Mouse (Mus musculus): ENCODE measurements around the gene N4bp1. TPM values are rescaled to one million over a fixed set of nuclear protein-coding genes. Genes with fewer than 3 reads are reported as not detected.

Gene N4bp1
- total RNA-seq, 2 experiments from 2014 or later = 15.8 to 21.9 TPM

GRCm38 (mm10) chr8:86897726-86898419, 12.8 kb upstream of the N4bp1 start:
- peak; percentile 64 for ATAC-seq (replicated peaks; ENCODE audit: poor library complexity)

GRCm38 (mm10) chr8:86895390-86895789, 10.3 kb upstream of the N4bp1 start:
- ATAC-seq (replicated peaks; ENCODE audit: poor library complexity) = no peak

- no peak for ATAC-seq (replicated peaks; ENCODE audit: poor library complexity)
Observed at GRCm38 (mm10) chr8:86894194-86894761, 9.2 kb upstream of the N4bp1 start.

- ATAC-seq (replicated peaks; ENCODE audit: poor library complexity) = no peak
Observed at GRCm38 (mm10) chr8:86893554-86893953, 8.5 kb upstream of the N4bp1 start.

GRCm38 (mm10) chr8:86891533-86891932, 6.5 kb upstream of the N4bp1 start:
- ATAC-seq (replicated peaks; ENCODE audit: poor library complexity) = 0 out of 2 replicates have a peak, but pooled peaks have one; percentile 6

GRCm38 (mm10) chr8:86888058-86888939, 3.2 kb upstream of the N4bp1 start:
- ATAC-seq (replicated peaks; ENCODE audit: poor library complexity) = peak; percentile 72

GRCm38 (mm10) chr8:86884067-86884466, 991 bp downstream of the N4bp1 start:
- ATAC-seq (replicated peaks; ENCODE audit: poor library complexity) = no peak

- no peak for ATAC-seq (replicated peaks; ENCODE audit: poor library complexity)
Observed at GRCm38 (mm10) chr8:86882568-86883478, 2.2 kb downstream of the N4bp1 start.

- no peak for ATAC-seq (replicated peaks; ENCODE audit: poor library complexity)
Observed at GRCm38 (mm10) chr8:86881951-86882350, 3.1 kb downstream of the N4bp1 start.

- no peak for ATAC-seq (replicated peaks; ENCODE audit: poor library complexity)
Observed at GRCm38 (mm10) chr8:86881068-86881609, 3.9 kb downstream of the N4bp1 start.

- no peak for ATAC-seq (replicated peaks; ENCODE audit: poor library complexity)
Observed at GRCm38 (mm10) chr8:86876831-86877230, 8.2 kb downstream of the N4bp1 start.

GRCm38 (mm10) chr8:86874055-86874454, 11.0 kb downstream of the N4bp1 start:
- peak; percentile 54 for ATAC-seq (replicated peaks; ENCODE audit: poor library complexity)

- peak; percentile 47 for ATAC-seq (replicated peaks; ENCODE audit: poor library complexity)
Observed at GRCm38 (mm10) chr8:86873151-86873550, 11.9 kb downstream of the N4bp1 start.

- peak; percentile 51 for ATAC-seq (replicated peaks; ENCODE audit: poor library complexity)
Observed at GRCm38 (mm10) chr8:86872097-86872815, 12.8 kb downstream of the N4bp1 start.

GRCm38 (mm10) chr8:86871421-86871820, 13.6 kb downstream of the N4bp1 start:
- ATAC-seq (replicated peaks; ENCODE audit: poor library complexity) = no peak

GRCm38 (mm10) chr8:86870771-86871170, 14.3 kb downstream of the N4bp1 start:
- peak; percentile 22; the same call in 1 of the 2 replicates for ATAC-seq (replicated peaks; ENCODE audit: poor library complexity)

GRCm38 (mm10) chr8:86868041-86868440, 17.0 kb downstream of the N4bp1 start:
- no peak for ATAC-seq (replicated peaks; ENCODE audit: poor library complexity)

- no peak for ATAC-seq (replicated peaks; ENCODE audit: poor library complexity)
Observed at GRCm38 (mm10) chr8:86864764-86865163, 20.3 kb downstream of the N4bp1 start.

- ATAC-seq (replicated peaks; ENCODE audit: poor library complexity) = no peak
Observed at GRCm38 (mm10) chr8:86862837-86863236, 22.2 kb downstream of the N4bp1 start.
